Mouse (Mus musculus): Measurements from ENCODE around the gene Aven. TPM values are rescaled to one million over a fixed set of nuclear protein-coding genes. Genes with fewer than 3 reads are reported as not detected.
"Not testable (repeated sequence)": the region's sequence is repeated elsewhere in the genome, so short reads cannot be mapped to it uniquely, and the experiment has no call there.

The Aven gene
- polyA plus RNA-seq (2016; fragmentation: Nextera tagmentation; extraction: Ambion mirVana) = 8.7 and 9.0 TPM in 2 replicates

- H3K27ac ChIP-seq = peak within 1 kb of the TSS; percentile 99
- H3K4me1 ChIP-seq = peaks cover 6% of the 10 kb centered on the region; the same call in 1 of the 2 replicates
- peak within 1 kb of the TSS; percentile 97 for H3K9ac ChIP-seq
- no peaks in the 10 kb centered on the region for H3K27me3 ChIP-seq
- WGBS = 1% methylated on average over 83 of the region's 87 CpGs
- H3K4me2 ChIP-seq (replicated peaks) = peak within 1 kb of the TSS; percentile 73
- H3K9me3 ChIP-seq = no peaks in the 10 kb centered on the region
- no peaks in the 10 kb centered on the region for H3K36me3 ChIP-seq
- peak; percentile 93 for ATAC-seq (ENCODE audit: insufficient number of reproducible peaks, insufficient read depth, low FRiP score, low TSS enrichment)
- peak within 1 kb of the TSS; percentile 64 for H3K4me3 ChIP-seq
These were observed at the start of gene Aven for GRCm38 (mm10) chr2:112492856-112493538. Gene Aven (plus strand): TSS chr2:112492964.

- H3K36me3 ChIP-seq = no peaks in the 10 kb centered on the region
- H3K4me3 ChIP-seq = no peak overlapping the region
- H3K4me2 ChIP-seq (replicated peaks) = no peak overlapping the region
- ATAC-seq (ENCODE audit: insufficient number of reproducible peaks, insufficient read depth, low FRiP score, low TSS enrichment) = no peak
- H3K27ac ChIP-seq = no peak overlapping the region
- H3K9ac ChIP-seq = no peak overlapping the region
- WGBS = 68% methylated on average over 2 of the region's 2 CpGs
- no peaks in the 10 kb centered on the region for H3K9me3 ChIP-seq
- no peaks in the 10 kb centered on the region for H3K4me1 ChIP-seq
- no peaks in the 10 kb centered on the region for H3K27me3 ChIP-seq
These were observed 49.3 kb upstream of the Aven start for GRCm38 (mm10) chr2:112443491-112443890.

DNA sequence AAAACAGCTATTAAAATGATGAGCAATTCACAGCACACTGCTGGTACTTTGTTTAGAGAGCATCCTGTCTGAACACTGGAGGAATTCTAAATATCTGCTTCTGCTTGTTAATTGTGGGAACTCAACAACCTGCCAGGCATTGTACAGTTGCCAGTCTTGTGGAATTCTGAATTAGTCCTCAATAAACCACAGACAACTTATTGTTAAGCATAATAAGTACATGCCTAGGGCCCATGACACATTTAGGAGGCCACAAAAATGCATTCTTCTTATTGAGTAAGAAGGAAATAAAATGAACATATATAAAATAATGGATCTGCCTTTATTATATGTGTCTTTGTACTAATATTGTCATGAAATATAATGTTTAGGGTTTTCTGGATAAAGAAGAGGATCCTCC lies 47.3 kb upstream of the Aven start:
- no peak for ATAC-seq (ENCODE audit: insufficient number of reproducible peaks, insufficient read depth, low FRiP score, low TSS enrichment)
- H3K9ac ChIP-seq = no peak overlapping the region
- no peaks in the 10 kb centered on the region for H3K9me3 ChIP-seq
- H3K27ac ChIP-seq = no peak overlapping the region
- H3K27me3 ChIP-seq = no peaks in the 10 kb centered on the region
- no peak overlapping the region for H3K4me2 ChIP-seq (replicated peaks)
- no peaks in the 10 kb centered on the region for H3K4me1 ChIP-seq
- H3K4me3 ChIP-seq = no peak overlapping the region
- no peaks in the 10 kb centered on the region for H3K36me3 ChIP-seq

DNA sequence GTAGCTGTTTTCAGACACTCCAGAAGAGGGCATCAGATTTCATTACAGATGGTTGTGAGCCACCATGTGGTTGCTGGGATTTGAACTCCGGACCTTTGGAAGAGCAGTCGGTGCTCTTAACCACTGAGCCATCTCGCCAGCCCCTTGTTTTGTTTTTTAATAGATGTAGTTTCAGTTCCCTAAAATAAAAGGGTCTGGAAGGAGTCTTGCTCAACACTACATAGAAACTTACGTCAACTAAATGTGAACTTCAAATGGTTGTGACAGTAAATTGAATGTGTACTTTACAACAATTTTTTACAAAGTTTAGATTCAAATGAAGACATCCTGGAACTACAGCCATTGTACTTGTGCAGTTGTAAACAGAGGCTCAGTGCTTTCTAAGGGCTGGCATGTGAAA lies 44.7 kb upstream of the Aven start:
- H3K9me3 ChIP-seq = not testable (repeated sequence)
- 67% methylated on average over 4 of the region's 4 CpGs for WGBS

GRCm38 (mm10) chr2:112448510-112449059 lies 44.2 kb upstream of the Aven start:
- Histone ChIP-seq H3K9ac (no peak overlapping the region), H3K9me3 (no peaks in the 10 kb centered on the region), H3K4me3 (no peak overlapping the region), H3K27me3 (no peaks in the 10 kb centered on the region), H3K36me3 (no peaks in the 10 kb centered on the region), H3K4me1 (no peaks in the 10 kb centered on the region), H3K27ac (no peak overlapping the region), H3K4me2 (replicated peaks) (no peak overlapping the region)
- no peak for ATAC-seq (ENCODE audit: insufficient number of reproducible peaks, insufficient read depth, low FRiP score, low TSS enrichment)

More for the DNA sequence above, 44.7 kb upstream of the Aven start:
- not testable (repeated sequence) for H3K36me3 ChIP-seq; H3K4me1 ChIP-seq; H3K27me3 ChIP-seq; H3K4me2 ChIP-seq (replicated peaks); H3K27ac ChIP-seq; H3K4me3 ChIP-seq; ATAC-seq (ENCODE audit: insufficient number of reproducible peaks, insufficient read depth, low FRiP score, low TSS enrichment); H3K9ac ChIP-seq

DNA sequence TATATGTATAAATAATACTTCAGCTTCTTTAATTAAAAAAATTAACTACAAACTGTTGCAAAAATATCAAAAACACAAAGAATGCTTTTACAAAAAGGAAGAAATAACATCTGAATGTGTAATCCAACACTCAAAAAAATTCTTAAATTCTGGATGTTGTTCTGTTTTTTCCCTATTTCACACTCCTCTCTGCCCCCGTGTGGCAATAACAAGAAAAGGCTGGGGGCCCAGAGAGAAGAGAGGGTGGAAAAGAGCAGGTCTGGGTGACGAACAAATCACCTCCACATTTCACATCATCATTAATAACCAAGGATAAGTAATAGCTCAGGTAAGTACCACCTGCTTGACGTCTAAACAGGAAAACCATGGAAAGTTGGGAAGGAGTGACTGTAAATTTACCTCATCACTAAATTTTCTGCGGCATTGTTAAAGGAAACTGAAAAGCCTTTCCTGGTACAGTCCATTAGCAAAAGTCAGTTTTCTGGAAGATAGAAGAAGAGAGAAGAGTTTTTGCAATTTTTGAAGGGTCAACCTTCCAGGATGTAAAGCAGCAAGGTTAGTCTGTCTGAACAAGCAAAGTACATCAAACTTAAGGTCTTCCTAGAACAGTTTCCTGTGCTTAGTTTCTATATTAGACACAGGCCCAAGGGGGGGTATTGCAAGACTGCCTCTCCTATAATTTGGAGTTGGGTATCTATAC lies 43.0 kb upstream of the Aven start:
- Histone ChIP-seq H3K4me3 (no peak overlapping the region), H3K9me3 (no peaks in the 10 kb centered on the region), H3K36me3 (no peaks in the 10 kb centered on the region), H3K9ac (no peak overlapping the region), H3K27me3 (no peaks in the 10 kb centered on the region), H3K27ac (no peak overlapping the region), H3K4me2 (replicated peaks) (no peak overlapping the region), H3K4me1 (no peaks in the 10 kb centered on the region)
- no peak for ATAC-seq (ENCODE audit: insufficient number of reproducible peaks, insufficient read depth, low FRiP score, low TSS enrichment)
- WGBS = 35% methylated on average over 4 of the region's 4 CpGs

GRCm38 (mm10) chr2:112452513-112452912 lies 40.3 kb upstream of the Aven start:
- H3K9ac ChIP-seq; H3K4me1 ChIP-seq; H3K9me3 ChIP-seq; H3K4me2 ChIP-seq (replicated peaks); H3K27me3 ChIP-seq; H3K27ac ChIP-seq; H3K4me3 ChIP-seq; ATAC-seq (ENCODE audit: insufficient number of reproducible peaks, insufficient read depth, low FRiP score, low TSS enrichment); H3K36me3 ChIP-seq: not testable (repeated sequence)

GRCm38 (mm10) chr2:112454125-112454861 lies 38.5 kb upstream of the Aven start:
- H3K4me2 ChIP-seq (replicated peaks) = peak overlapping the region; percentile 85
- H3K36me3 ChIP-seq = no peaks in the 10 kb centered on the region
- 32% methylated on average over 17 of the region's 17 CpGs for WGBS
- H3K9me3 ChIP-seq = no peaks in the 10 kb centered on the region
- peak overlapping the region; percentile 67; the same call in 1 of the 2 replicates for H3K27ac ChIP-seq
- H3K27me3 ChIP-seq = no peaks in the 10 kb centered on the region
- peaks cover 8% of the 10 kb centered on the region; the same call in 1 of the 2 replicates for H3K4me1 ChIP-seq
- H3K4me3 ChIP-seq = peak overlapping the region; percentile 72
- peak overlapping the region; percentile 86 for H3K9ac ChIP-seq
- peak; percentile 32; the same call in 1 of the 2 replicates for ATAC-seq (ENCODE audit: insufficient number of reproducible peaks, insufficient read depth, low FRiP score, low TSS enrichment)

- Histone ChIP-seq H3K4me3 (peak within 1 kb of the TSS; percentile 72), H3K27me3 (no peaks in the 10 kb centered on the region), H3K27ac (peak within 1 kb of the TSS; percentile 67; the same call in 1 of the 2 replicates), H3K9ac (peak within 1 kb of the TSS; percentile 86), H3K9me3 (no peaks in the 10 kb centered on the region), H3K4me1 (peaks cover 8% of the 10 kb centered on the region; the same call in 1 of the 2 replicates), H3K36me3 (peaks cover 2% of the 10 kb centered on the region), H3K4me2 (replicated peaks) (peak within 1 kb of the TSS; percentile 85)
- peak; percentile 92 for ATAC-seq (ENCODE audit: insufficient number of reproducible peaks, insufficient read depth, low FRiP score, low TSS enrichment)
- under 1% methylated on average over 49 of the region's 49 CpGs for WGBS
These were observed 37.8 kb upstream of the Aven start, which contains the start of gene Emc7 for GRCm38 (mm10) chr2:112454862-112455564. Gene Emc7 (plus strand): TSS chr2:112454997.

GRCm38 (mm10) chr2:112460557-112460956 lies 32.2 kb upstream of the Aven start:
- H3K27me3 ChIP-seq = no peaks in the 10 kb centered on the region
- no peak overlapping the region for H3K9ac ChIP-seq
- H3K36me3 ChIP-seq = peaks cover 28% of the 10 kb centered on the region
- no peak overlapping the region for H3K4me2 ChIP-seq (replicated peaks)
- H3K27ac ChIP-seq = no peak overlapping the region
- no peak for ATAC-seq (ENCODE audit: insufficient number of reproducible peaks, insufficient read depth, low FRiP score, low TSS enrichment)
- no peaks in the 10 kb centered on the region for H3K9me3 ChIP-seq
- H3K4me3 ChIP-seq = no peak overlapping the region
- WGBS = 94% methylated on average over 3 of the region's 3 CpGs
- H3K4me1 ChIP-seq = peaks cover 7% of the 10 kb centered on the region; the same call in 1 of the 2 replicates

DNA sequence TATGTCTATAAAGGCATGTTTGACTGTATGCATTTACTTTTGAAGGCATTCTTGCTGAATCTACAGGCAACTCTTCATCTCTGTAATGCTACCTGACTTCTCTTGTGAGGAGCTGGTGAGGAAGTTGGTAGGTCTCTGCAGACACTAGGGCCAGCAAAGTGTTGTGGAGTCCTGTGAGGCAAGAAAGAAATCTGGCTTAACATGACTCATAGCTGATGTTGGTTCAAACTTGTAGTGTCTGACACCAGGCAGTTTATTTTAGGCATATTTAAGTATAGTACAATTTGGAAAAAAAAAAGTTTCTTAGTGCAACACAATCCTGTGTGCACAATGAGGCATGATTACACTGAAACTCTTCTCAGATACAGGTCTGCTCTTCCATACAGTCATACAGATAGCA lies 23.2 kb upstream of the Aven start:
- no peak overlapping the region for H3K9ac ChIP-seq
- H3K9me3 ChIP-seq = no peaks in the 10 kb centered on the region
- no peak overlapping the region for H3K4me3 ChIP-seq
- no peaks in the 10 kb centered on the region for H3K4me1 ChIP-seq
- no peak overlapping the region for H3K4me2 ChIP-seq (replicated peaks)
- peaks cover 33% of the 10 kb centered on the region for H3K36me3 ChIP-seq
- no peaks in the 10 kb centered on the region for H3K27me3 ChIP-seq
- no peak for ATAC-seq (ENCODE audit: insufficient number of reproducible peaks, insufficient read depth, low FRiP score, low TSS enrichment)
- H3K27ac ChIP-seq = no peak overlapping the region
